Mouse (Mus musculus) stomach, postnatal 0 days (tissue): ENCODE data around the gene Sgsm3.

Source experiments
- CTCF ChIP-seq: IDR thresholded peaks from 2 replicates; pipeline ENCODE4 v1.5.1; 2016; ENCODE audit warnings: antibody characterized with exemption, low read depth, mild to moderate bottlenecking, moderate library complexity
- EP300 ChIP-seq: optimal IDR thresholded peaks from 2 replicates; pipeline ENCODE3; 2016; ENCODE audit warnings: antibody characterized with exemption

DNA sequence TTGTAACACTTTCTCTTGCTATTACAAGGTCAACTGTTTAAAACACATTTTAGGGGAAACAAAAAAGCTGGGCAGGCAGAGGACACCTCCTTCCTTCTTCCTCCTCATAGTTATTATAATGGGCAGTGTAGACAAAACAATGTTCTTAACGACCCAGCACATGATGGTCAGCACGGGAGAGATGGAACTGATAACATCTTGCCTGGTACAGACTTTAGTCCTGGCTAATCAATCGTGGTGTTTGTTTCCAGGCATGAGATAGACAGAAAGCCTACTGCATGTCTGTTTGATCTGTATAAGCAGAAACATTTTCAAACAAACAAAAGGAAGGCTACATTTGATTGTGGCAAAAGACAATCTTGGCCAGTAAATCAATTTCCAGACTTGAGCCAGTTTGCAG lies 72.9 kb downstream of the Sgsm3 start:
- TF ChIP-seq CTCF (no peak), EP300 (no peak)
